Mouse (Mus musculus): ENCODE data around the gene Osm.

Gene Osm

GRCm38 (mm10) chr11:4235665-4236545 lies at the start of gene Osm:
TSS of gene Osm (plus strand) at chr11:4236420.
- no peak for DNase-seq (ENCODE audit: low spot score)

- DNase-seq (ENCODE audit: low spot score), result peak; percentile 95
These were observed 49.5 kb upstream of the Osm start, which contains the start of gene Tbc1d10a for GRCm38 (mm10) chr11:4186486-4187317. TSS of gene Tbc1d10a (plus strand) at chr11:4186789.

GRCm38 (mm10) chr11:4187318-4187700 lies 48.9 kb upstream of the Osm start:
- DNase-seq (ENCODE audit: low spot score), result no peak

GRCm38 (mm10) chr11:4189182-4189581 lies 47.0 kb upstream of the Osm start:
- no peak for DNase-seq (ENCODE audit: low spot score)

GRCm38 (mm10) chr11:4190677-4191076 lies 45.5 kb upstream of the Osm start:
- DNase-seq (ENCODE audit: low spot score), result no peak

DNA sequence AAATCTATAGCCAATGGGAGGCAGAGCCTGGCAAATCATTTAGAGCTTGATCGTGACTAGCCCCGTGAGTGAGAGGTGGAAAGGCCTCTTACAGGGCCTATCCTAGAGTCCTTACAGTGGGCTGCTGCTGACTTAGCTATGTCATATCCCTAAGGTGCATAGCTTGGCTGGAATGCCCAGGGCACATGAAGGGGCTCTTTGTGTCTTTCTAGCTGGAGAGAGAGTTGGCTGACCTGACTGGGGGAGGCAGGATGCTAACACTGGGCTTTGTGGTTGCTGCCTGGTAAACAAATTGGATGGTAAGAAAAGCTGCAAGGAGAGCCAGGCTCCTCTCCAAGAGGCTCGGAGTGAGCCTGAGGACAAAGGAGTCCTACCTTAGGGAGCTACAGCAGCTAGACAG lies 43.5 kb upstream of the Osm start:
- DNase-seq (ENCODE audit: low spot score), result no peak

- no peak for DNase-seq (ENCODE audit: low spot score)
These were observed 42.8 kb upstream of the Osm start for GRCm38 (mm10) chr11:4193420-4193819.

GRCm38 (mm10) chr11:4195597-4196031 lies 40.6 kb upstream of the Osm start:
- DNase-seq (ENCODE audit: low spot score), result no peak

GRCm38 (mm10) chr11:4196636-4197035 lies 39.6 kb upstream of the Osm start:
- DNase-seq (ENCODE audit: low spot score), result no peak

DNA sequence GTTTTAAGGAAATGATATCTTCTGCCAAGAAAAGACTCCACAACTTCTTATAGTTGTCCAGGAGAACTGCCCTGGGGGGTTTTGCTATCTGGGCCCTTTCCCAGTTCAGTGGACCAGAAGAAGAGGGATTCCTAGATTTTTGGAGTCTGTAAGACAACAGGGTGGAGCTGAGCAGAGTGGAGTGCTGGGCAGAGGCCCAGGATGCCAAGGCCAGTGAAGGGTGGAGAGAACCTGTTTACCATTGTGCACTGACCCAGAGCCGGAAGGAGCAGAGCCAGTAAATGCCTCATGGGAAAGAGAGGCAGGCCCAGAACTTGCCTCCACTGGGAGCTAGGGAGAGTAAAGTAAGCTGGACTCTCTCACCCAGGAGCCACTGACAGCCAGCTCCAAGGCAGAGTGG lies 38.5 kb upstream of the Osm start:
- no peak for DNase-seq (ENCODE audit: low spot score)

GRCm38 (mm10) chr11:4201981-4202700 lies 34.1 kb upstream of the Osm start:
- DNase-seq (ENCODE audit: low spot score), result no peak

DNA sequence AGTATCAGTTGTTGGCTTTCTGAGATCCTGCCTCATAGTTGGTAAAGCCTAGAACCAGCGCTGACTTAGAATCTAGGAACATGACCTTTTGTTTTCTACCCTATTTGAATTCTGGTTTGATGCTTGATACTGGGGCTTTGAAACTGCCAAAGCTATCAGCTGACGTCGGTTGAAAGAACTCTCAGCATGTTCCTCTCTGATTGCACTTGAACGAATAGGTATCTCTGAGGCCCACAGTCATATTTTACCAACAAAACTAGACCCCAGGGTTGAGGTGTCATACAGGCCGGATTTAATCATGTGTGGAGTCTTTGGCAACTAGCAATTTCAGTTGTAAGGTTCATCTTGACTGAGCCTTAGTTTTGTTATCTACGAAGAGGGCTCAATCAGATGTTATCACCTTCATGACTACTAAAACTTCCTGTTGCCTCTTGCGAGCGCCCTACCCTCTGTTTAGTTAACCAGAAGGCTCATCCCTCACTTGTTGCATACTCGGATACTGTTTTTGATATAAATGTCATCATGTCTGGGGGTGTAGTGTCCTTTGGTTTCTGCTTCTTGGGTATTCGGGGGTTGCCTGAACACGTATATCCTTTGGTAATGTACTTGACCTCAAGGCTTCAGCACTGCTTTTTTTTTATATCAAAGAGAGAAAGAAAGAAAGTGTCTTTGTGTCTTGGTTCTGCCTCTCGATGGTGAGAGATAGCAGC lies 33.1 kb upstream of the Osm start:
- no peak for DNase-seq (ENCODE audit: low spot score)

GRCm38 (mm10) chr11:4203705-4204074 lies 32.5 kb upstream of the Osm start:
- no peak for DNase-seq (ENCODE audit: low spot score)

GRCm38 (mm10) chr11:4205097-4205655 lies 31.0 kb upstream of the Osm start:
- DNase-seq (ENCODE audit: low spot score), result no peak

- DNase-seq (ENCODE audit: low spot score), result no peak
These were observed 30.3 kb upstream of the Osm start for GRCm38 (mm10) chr11:4205951-4206350.

DNA sequence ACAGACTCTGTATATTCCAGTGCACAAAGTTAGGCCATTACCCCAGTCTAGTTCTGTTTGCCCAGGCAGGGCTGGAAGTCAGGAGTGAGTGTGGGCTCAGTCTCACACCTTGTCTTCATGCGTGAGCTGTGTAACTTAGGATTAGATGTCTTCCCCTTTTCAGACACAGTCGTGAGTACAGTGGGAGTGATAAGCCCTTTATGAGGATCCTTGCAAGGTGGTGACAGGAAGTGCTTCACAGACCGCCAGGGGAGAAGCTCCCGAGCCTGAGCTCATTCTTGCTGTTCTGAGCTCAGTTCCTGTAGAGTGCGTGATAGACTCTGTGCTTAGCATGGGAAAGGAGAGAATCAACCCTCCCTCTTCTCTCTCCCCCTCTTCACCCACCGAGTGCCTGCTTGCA lies 29.7 kb upstream of the Osm start:
- DNase-seq (ENCODE audit: low spot score), result no peak

DNA sequence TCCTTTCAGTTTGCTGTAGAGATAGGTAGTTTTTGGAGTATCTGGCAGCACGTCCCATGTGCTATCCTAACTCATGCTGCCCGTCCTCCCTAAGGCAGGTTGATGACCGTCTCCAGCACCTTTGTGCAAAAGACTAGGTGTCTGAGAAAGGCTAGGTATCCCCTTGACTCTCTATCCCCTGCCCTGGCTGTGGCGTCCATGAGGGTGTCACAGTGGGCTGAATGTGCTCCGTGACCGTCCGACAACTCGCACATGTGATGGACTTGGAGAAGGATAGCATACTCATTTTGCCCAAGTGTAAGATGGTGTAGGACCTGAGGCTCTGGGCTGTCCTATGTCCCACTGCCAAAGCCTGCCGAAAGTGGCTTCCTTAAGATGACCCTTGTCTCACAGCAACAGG lies 28.6 kb upstream of the Osm start:
- no peak for DNase-seq (ENCODE audit: low spot score)

DNA sequence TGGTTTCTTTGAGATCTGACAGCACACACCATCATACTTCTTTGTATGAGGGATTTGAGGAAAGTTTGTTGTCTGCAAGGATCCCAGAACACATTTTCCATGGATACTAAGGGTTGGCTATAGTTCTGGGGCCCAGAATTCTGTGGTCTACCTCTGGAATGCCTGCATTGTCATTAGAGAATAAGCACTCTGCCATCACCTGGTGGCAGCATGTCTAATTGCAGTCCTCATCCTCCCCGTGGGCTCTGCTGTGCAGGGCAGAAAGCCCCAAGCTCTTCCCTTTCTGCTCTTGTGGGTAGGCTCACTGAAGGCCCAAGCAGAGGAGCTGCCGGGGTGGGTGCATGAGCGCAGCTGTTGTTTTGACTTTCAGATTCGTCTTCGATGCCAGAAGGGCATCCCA lies 26.7 kb upstream of the Osm start:
- no peak for DNase-seq (ENCODE audit: low spot score)

GRCm38 (mm10) chr11:4210786-4211185 lies 25.4 kb upstream of the Osm start:
- DNase-seq (ENCODE audit: low spot score), result no peak

DNA sequence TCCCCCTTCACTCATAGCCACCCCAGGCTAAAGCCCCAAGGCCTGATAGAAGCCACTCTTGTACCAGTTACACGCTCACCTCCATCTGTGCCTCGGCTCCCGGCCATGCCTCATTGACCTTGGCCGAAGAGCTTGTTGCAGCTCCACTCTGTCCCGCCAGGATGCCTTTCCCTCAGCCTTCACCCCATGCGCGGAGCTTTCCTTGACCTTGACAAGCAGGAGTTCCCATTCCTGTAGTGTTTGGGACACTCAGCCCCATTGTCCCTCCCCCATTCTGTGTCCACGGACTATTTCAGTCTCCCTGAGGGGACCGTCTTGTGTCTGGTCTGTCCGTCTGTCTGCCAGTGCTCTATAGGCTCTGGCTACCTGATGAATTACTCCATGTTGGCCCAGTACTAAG lies 23.1 kb upstream of the Osm start:
- DNase-seq (ENCODE audit: low spot score), result no peak

DNA sequence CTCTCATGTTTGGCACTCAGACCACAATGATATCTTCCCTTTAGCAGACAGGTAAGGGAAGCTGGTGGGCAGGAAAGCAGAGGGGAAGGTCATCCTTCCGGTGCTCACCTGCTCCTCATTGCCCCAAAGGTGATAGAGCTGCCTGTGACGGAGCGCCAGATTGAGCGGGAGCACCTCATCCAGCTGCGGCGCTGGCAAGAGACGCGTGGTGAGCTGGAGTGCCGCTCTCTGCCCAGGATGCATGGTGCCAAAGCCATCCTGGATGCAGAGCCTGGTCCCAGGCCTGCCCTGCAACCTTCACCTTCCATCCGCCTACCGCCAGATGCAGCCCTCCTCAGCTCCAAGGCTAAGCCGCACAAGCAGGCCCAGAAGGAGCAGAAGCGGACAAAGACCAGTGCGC lies 21.6 kb upstream of the Osm start:
- no peak for DNase-seq (ENCODE audit: low spot score)

GRCm38 (mm10) chr11:4215061-4215460 lies 21.2 kb upstream of the Osm start:
- DNase-seq (ENCODE audit: low spot score), result no peak
